Mouse (Mus musculus): ENCODE data around the gene Nfib.

Gene Nfib

DNA sequence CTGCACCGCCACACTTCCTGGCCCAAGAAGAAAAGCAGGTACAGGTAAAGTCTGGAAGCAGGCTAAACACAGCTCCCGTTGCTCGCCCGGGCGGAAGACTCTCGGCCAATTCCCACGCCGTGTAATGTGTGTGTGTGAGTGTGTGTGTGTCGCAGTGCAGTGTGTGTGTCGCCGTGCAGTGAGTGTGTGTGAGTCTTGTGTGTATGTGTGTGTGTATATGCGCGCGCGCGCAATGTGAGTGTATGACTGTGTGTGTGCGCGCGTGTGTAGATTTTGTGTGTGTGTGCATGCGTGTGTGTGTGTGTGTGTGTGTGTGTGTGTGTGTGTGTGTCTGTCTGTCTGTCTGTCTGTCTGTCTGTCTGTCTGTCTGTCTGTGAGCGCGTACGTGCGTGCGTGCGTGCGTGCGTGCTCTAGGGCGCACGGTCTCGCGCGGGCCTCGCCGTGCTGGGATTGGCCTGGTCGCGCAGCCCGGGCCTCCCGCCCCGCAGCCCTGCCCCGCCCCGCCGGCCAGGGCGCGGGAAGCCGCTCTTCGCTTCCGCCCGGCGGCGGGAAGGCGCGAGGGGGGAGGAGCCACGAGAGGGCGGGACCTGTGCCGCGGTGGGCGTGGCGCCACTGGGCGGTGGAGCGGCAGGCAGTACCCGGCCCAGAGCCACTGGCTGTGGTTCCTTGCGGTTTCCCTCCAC lies 192.7 kb downstream of the Nfib start:
- DNase-seq (ENCODE audit: low spot score), result peak; percentile 92

- no peak for DNase-seq (ENCODE audit: low spot score)
Observed at GRCm38 (mm10) chr4:82512335-82512734, 193.2 kb downstream of the Nfib start.

DNA sequence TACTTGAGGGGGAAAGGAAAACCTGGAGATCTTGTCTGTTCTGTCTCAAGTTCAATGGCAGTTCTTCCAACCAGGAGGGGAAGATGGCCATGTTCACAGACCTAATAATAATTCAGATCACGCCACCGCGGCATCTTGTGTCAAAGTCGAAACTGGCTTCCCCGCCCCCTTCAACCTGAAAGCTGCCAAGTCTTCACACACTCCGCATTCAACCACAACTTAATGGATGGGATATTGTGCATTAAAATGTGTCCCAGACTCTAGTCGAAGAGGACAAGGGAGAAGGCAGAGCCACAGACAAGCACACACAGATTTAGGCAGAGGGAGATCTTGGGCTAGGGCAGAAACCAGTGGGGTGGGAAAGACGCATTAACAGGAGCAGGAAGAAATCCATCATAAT lies 194.0 kb downstream of the Nfib start:
- DNase-seq (ENCODE audit: low spot score), result no peak

DNA sequence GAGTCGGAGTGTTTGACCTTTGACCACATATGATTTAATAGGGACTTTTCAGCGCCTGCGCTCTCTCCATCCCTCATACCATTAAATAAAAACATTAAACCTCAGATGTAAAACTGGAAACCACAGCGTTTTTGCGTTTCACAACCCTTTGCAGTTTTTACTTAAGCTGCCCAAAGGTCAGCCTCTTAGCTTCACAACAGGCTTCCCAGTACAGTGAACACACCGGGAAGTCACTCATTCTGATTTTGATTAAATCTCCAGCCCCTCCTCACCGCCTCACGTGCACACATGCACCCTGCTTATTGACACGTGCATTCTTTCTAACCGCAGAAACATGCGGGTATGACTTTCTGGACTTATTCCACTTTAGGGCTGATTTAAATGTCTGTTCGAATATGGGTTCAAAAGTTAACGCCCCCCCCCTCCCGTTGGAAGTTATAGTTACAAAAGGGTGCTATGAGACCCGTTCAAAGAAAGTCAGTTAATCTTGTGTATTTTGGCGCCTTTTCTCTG lies 194.5 kb downstream of the Nfib start:
- DNase-seq (ENCODE audit: low spot score), result no peak

DNA sequence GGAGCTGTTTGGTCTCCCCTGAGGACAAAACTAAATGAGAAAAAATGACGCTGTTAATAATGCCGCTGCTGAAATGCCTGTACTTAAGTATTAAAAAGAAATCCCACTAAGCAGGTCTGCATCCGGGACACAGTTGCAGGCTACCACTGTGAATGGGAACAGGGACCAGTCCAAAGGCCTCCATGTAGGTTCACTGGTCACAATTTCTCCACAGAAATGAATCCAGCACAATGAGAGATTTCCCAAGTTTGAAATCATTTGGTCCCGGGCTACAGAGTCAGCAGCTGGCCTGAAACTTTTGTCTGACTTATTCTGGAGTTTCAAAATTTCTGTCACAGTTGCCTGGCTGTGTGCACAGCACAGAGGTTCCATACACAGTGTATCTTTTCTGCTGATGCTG lies 195.8 kb downstream of the Nfib start:
- DNase-seq (ENCODE audit: low spot score), result no peak

DNA sequence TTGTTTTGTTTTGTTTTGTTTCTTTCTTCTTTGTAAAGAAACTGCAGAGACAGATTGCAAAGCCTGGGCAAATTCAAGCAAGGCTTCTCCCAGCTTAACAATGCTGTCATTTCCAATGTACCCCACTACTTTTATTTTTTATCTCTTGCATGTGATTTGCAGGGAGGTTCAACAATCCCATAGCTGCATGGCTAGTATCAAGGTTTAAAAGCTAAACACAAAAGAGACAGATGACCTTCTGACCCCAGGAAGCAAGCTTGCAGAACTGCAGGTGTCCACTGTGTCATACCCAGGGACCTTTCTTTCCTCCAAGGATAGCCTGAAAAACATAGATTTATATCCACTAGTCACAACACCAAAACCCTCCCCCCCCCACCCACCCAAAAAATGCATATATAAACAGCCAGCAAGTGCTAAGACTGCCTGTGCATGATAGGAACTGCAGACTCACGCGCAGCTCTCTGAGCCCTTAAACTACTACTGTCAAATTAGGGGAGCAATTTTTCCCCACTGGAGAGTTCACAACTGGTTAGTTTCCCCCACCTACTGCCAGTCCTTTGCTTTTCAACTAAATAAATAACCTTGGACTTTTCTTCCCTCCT lies 196.3 kb downstream of the Nfib start:
- DNase-seq (ENCODE audit: low spot score), result no peak

DNA sequence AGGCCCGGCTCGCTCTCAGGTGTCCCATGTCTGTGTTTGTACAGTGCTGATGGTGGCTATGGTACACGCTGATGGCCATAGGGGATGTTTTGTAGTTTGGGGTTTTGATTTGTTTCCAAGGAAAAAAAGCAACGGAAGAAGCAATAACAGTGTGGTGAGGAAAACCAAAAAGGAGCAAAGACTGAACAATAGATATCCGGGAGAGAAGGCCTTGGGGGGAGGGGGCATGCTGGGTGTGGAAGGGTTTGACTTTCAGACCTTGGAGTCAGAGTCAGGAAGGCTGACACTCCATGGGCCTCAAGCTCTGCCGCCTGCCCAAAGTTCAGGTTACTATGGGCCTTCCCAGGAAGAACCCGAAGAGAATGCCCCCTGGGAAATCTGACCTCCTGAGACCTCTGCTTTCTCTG lies 197.3 kb downstream of the Nfib start:
- DNase-seq (ENCODE audit: low spot score), result no peak

DNA sequence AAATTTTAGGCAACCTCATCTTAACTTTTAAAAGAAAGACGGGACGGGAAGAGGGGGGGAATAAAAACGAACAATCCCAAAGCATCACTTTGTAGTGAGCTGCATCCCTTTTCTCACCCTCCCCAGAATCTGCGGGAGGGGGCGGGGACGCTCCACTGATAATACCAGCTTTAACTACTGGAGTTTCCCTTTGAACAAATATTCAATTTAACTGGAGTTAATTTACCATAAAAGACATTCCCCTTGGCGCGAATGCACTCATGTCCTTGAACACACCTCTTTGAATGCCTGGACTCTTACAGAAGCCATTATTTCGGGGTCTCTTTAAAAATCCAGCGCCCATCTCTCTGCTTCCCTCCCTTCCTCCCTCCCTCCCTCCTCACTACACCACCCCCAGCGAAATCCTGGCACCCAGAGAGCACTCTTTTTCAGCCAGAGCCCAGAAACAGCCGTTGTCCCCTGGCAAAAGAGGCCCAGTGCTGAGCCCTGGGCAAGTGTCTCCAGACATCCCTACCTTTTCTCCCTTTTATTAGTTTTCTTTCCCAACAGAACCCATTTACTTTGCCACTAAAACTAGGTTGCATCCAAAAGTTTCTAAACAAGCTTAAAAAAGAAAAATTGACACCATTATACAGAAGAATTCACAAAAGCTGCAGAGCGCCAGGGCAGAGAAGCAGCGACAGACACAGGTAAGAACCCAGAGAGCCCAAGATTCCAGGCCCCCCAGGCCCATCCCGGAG lies 197.8 kb downstream of the Nfib start:
- DNase-seq (ENCODE audit: low spot score), result no peak

GRCm38 (mm10) chr4:82506731-82507331 lies 198.7 kb downstream of the Nfib start:
- no peak for DNase-seq (ENCODE audit: low spot score)

- peak; percentile 59 for DNase-seq (ENCODE audit: low spot score)
Observed at GRCm38 (mm10) chr4:82506081-82506730, 199.3 kb downstream of the Nfib start.

DNA sequence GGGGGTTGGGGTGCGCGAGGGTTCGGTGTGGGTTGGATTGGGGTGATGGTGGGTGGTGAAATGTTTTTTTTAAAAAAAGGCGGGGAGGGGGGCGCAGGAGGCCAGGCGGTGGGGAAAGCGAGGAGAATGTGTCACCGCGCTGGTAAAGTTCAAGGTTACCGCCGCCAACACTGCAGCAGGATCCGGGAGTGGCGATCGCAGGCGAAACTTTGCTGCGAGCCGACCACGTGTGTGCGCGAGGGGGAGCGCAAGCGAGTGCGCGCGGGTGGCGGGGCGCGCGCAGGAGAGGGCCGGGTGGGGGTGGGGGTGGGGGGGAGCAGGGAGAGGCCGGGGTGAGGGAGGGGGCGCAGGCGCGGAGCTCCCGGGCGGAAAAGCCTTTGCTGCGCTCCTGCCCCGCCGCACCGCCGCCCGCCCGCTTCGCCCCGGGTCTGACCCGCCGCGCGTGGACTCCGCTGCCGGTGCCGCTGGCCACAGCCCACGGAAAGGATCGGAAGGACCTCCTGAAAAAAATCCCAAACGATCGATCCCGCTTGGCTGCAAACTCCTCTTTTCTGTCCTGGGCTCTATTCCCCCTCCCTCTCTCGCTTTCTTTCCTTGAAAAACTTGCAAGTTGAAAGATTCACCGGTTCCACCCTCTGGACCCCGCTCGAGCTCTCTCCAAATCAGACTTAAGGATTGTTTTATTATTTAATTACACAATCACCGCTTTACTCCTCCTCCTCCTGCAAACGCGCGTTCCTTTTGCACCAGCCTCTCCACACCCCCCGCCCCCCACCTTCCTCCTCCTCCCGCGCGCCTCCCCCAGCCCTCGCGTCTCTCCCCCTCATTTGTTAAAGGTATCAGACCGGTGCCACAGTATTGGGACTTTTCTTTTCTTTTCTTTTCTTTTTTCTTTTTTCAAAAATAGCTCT lies 200.2 kb downstream of the Nfib start:
- no peak for DNase-seq (ENCODE audit: low spot score)

- no peak for DNase-seq (ENCODE audit: low spot score)
Observed at GRCm38 (mm10) chr4:82504284-82505120, 201.0 kb downstream of the Nfib start.

DNA sequence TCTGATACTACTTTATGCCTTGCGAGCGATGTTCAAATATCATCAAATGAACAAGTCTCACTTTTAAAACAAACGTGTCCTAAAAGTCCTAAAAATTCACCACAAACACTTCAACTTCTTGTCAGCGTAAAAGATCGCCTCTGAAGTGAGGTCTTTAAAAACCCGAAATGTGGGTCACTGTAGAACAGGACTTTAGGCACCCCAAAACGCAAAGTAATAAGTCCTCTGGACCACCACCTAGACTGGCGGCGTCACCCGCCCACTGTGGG lies 201.6 kb downstream of the Nfib start:
- no peak for DNase-seq (ENCODE audit: low spot score)

- DNase-seq (ENCODE audit: low spot score), result no peak
Observed at GRCm38 (mm10) chr4:82503274-82504014, 202.1 kb downstream of the Nfib start.

- DNase-seq (ENCODE audit: low spot score), result no peak
Observed at GRCm38 (mm10) chr4:82502611-82503010, 202.9 kb downstream of the Nfib start.

DNA sequence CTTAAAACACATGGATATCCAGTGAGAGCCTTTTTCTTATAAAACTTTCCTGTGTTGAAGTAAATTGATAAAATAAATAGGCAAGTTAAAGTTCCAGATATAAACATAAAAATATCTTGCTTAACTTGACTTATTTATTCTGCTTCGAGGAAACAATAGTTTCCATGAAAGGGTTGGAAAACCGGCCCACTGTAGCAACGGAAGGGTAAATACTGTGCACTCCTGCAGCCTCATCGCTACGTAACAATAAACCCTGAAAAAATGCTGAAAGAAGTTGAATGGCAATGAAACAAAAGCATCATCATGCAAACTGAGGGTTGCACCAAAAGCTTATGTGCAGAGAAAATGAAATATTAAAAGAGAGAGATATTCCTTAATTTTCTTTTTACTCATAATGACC lies 203.5 kb downstream of the Nfib start:
- DNase-seq (ENCODE audit: low spot score), result no peak

DNA sequence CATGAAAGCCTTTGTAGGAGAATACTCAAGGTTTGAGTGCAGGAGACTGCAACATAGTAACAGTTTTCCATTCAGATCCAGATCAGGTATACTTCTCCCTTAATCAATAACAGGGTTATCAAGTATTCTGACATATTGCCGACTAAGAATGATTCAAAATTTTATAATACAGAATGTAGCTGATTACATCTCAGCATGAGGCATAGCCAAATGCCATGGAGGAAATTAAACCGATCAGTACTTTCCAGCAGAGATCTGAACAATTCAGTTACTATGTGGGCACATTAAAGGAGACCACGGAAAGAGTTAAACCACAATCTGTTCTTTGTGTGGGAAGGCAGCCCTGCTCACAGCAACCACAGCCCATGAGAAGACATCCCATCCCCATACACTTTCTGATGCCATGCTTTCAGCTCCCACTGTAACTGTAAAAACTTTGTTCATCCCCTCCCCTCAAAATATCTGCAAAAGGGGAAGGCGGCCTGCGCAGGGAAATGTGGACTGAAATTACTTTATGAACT lies 204.9 kb downstream of the Nfib start:
- no peak for DNase-seq (ENCODE audit: low spot score)

DNA sequence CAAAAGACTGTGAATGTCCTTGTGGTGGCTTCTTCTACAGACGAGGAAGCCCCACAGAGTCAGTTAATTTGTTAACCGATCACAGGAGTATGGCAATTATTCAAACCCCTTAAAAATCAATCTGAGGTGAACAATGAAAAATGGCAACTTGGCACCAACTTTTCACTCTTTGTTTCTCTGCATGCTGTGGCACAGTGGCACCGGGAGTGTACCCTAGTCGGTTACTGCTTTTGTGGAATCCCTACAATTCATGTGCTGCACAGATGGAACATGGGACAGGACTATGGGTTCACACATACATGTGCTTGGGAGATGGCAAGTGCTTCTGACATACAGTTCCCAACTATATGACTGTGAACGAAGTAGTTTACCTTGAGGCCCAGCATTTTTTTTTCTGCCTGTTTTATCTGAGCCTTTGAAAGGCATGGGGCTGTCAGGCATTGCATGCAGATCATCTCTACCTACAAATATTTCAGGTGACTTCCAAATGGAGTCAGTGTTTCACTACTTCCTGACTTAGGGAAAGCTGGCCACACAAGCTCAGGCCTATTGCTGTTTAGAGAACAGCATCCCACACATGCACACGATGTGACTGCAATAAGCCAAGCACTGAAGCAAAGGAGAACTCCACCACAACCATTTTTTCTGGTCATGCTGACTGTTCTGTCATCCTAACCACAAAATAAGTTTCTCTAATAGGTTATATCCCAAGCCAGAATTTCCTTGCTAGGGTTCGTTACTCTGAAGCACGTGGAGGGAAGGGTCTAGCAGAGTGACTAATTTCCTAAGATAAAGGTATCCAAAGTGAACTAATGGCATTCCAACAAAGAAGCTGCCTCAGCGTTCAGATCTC lies 205.6 kb downstream of the Nfib start:
- no peak for DNase-seq (ENCODE audit: low spot score)

GRCm38 (mm10) chr4:82499238-82499637 lies 206.3 kb downstream of the Nfib start:
- DNase-seq (ENCODE audit: low spot score), result no peak
